Mouse (Mus musculus) midbrain, embryonic 10.5 days (tissue): ENCODE results near the gene Slc26a8. TPM values are rescaled to one million over a fixed set of nuclear protein-coding genes. Genes with fewer than 3 reads are reported as not detected.

ENCODE experiments used
- DNase-seq: peaks from one replicate; pipeline ENCODE4 v3.0.0-alpha.2; 2017; ENCODE audit warnings: low spot score
- H3K27ac ChIP-seq: fragments of 300-500 bp; sonication (generic); replicated peaks from 2 replicates; pipeline ENCODE4 v1.5.1; 2016; ENCODE audit warnings: mild to moderate bottlenecking
- H3K27me3 ChIP-seq: fragments of 300-500 bp; sonication (generic); 2 replicates; pipeline ENCODE4 v1.6.1; 2016; ENCODE audit warnings: low read depth, mild to moderate bottlenecking; ENCODE audit not compliant: poor library complexity, severe bottlenecking
- H3K36me3 ChIP-seq: fragments of 300-500 bp; sonication (generic); 2 replicates; pipeline ENCODE4 v1.6.1; 2016; ENCODE audit warnings: mild to moderate bottlenecking, moderate library complexity
- H3K4me1 ChIP-seq: fragments of 300-500 bp; sonication (generic); 2 replicates; pipeline ENCODE4 v1.6.1; 2016
- H3K4me3 ChIP-seq: fragments of 300-500 bp; sonication (generic); 2 replicates; pipeline ENCODE4 v1.5.1; 2016; ENCODE audit warnings: mild to moderate bottlenecking, moderate library complexity
- H3K9me3 ChIP-seq: fragments of 300-500 bp; sonication (generic); replicated peaks from 2 replicates; pipeline ENCODE4 v1.6.1; 2016; ENCODE audit warnings: mild to moderate bottlenecking
- WGBS: fragments of 180-500 bp; shearing (Covaris S2); methylation state at CpG from one replicate; pipeline ENCODE4 v1.1.7; 2016; 5-methylcytosine and 5-hydroxymethylcytosine counted together
- polyA plus RNA-seq: library from polyadenylated mRNA; unstranded; fragments of >200 nt; fragmentation: Nextera tagmentation; extraction: Ambion mirVana; gene quantifications from 2 replicates; pipeline ENCODE4 v1.2.1, GENCODE M21; 2016

The Slc26a8 gene
- polyA plus RNA-seq, 1 experiment from 2014 or later: 0.56 TPM

GRCm38 (mm10) chr17:28697290-28698195 is 7.5 kb upstream of the Slc26a8 start:
- peaks cover 44% of the 10 kb centered on the region for H3K4me1 ChIP-seq

GRCm38 (mm10) chr17:28696641-28697040 is 6.6 kb upstream of the Slc26a8 start:
- Histone ChIP-seq H3K27me3 (no peaks in the 10 kb centered on the region), H3K27ac (no peak overlapping the region), H3K4me3 (no peak overlapping the region), H3K9me3 (no peaks in the 10 kb centered on the region), H3K4me1 (peaks cover 46% of the 10 kb centered on the region), H3K36me3 (no peaks in the 10 kb centered on the region)
- no peak for DNase-seq
- WGBS: 78% methylated on average over 2 of the region's 2 CpGs

More at GRCm38 (mm10) chr17:28697290-28698195, 7.5 kb upstream of the Slc26a8 start:
- H3K36me3 ChIP-seq: no peaks in the 10 kb centered on the region
- no peaks in the 10 kb centered on the region for H3K9me3 ChIP-seq
- no peak for DNase-seq
- no peaks in the 10 kb centered on the region for H3K27me3 ChIP-seq
- WGBS: 86% methylated on average over 13 of the region's 13 CpGs
- no peak overlapping the region for H3K4me3 ChIP-seq
- no peak overlapping the region for H3K27ac ChIP-seq

GRCm38 (mm10) chr17:28694832-28695231 is 4.8 kb upstream of the Slc26a8 start:
- no peaks in the 10 kb centered on the region for H3K9me3 ChIP-seq
- H3K4me1 ChIP-seq: peaks cover 56% of the 10 kb centered on the region
- no peaks in the 10 kb centered on the region for H3K36me3 ChIP-seq
- H3K27ac ChIP-seq: no peak overlapping the region
- no peak for DNase-seq
- H3K27me3 ChIP-seq: peaks cover 4% of the 10 kb centered on the region
- no peak overlapping the region for H3K4me3 ChIP-seq
- 90% methylated on average over 4 of the region's 4 CpGs for WGBS

- 55% methylated on average over 2 of the region's 2 CpGs for WGBS
- peaks cover 64% of the 10 kb centered on the region for H3K4me1 ChIP-seq
- H3K4me3 ChIP-seq: no peak overlapping the region
- no peaks in the 10 kb centered on the region for H3K9me3 ChIP-seq
- no peak for DNase-seq
- H3K36me3 ChIP-seq: no peaks in the 10 kb centered on the region
- peaks cover 11% of the 10 kb centered on the region for H3K27me3 ChIP-seq
- no peak overlapping the region for H3K27ac ChIP-seq
These were observed 4.0 kb upstream of the Slc26a8 start for GRCm38 (mm10) chr17:28694078-28694477.

GRCm38 (mm10) chr17:28693086-28693485 is 3.1 kb upstream of the Slc26a8 start:
- Histone ChIP-seq H3K4me1 (peaks cover 60% of the 10 kb centered on the region), H3K9me3 (no peaks in the 10 kb centered on the region), H3K4me3 (peak overlapping the region; percentile 85), H3K27me3 (peaks cover 21% of the 10 kb centered on the region), H3K27ac (no peak overlapping the region), H3K36me3 (no peaks in the 10 kb centered on the region)
- DNase-seq: no peak
- WGBS: 68% methylated on average over 3 of the region's 3 CpGs

GRCm38 (mm10) chr17:28692341-28692710 is 2.3 kb upstream of the Slc26a8 start:
- no peaks in the 10 kb centered on the region for H3K9me3 ChIP-seq
- peak overlapping the region; percentile 95 for H3K27ac ChIP-seq
- DNase-seq: peak; percentile 30
- peaks cover 53% of the 10 kb centered on the region for H3K4me1 ChIP-seq
- no peaks in the 10 kb centered on the region for H3K36me3 ChIP-seq
- H3K4me3 ChIP-seq: peak overlapping the region; percentile 85
- peaks cover 22% of the 10 kb centered on the region for H3K27me3 ChIP-seq
- WGBS: under 1% methylated on average over 18 of the region's 18 CpGs

- WGBS: under 1% methylated on average over 53 of the region's 53 CpGs
- peak; percentile 69 for DNase-seq
These were observed 1.8 kb upstream of the Slc26a8 start for GRCm38 (mm10) chr17:28691687-28692340.

GRCm38 (mm10) chr17:28690776-28691686 is 998 bp upstream of the Slc26a8 start, which contains the start of gene Mapk14:
TSS of gene Mapk14 (plus strand) at chr17:28691329.
- no peaks in the 10 kb centered on the region for H3K9me3 ChIP-seq
- peaks cover 42% of the 10 kb centered on the region for H3K4me1 ChIP-seq
- peak; percentile 99 for DNase-seq
- H3K27me3 ChIP-seq: peaks cover 22% of the 10 kb centered on the region
- WGBS: under 1% methylated on average over 86 of the region's 86 CpGs
- H3K4me3 ChIP-seq: peak within 1 kb of the TSS; percentile 85
- peak within 1 kb of the TSS; percentile 95 for H3K27ac ChIP-seq
- H3K36me3 ChIP-seq: no peaks in the 10 kb centered on the region

More at GRCm38 (mm10) chr17:28691687-28692340, 1.8 kb upstream of the Slc26a8 start:
- H3K27me3 ChIP-seq: peaks cover 22% of the 10 kb centered on the region
- H3K4me1 ChIP-seq: peaks cover 49% of the 10 kb centered on the region
- no peaks in the 10 kb centered on the region for H3K9me3 ChIP-seq
- H3K36me3 ChIP-seq: no peaks in the 10 kb centered on the region
- H3K4me3 ChIP-seq: peak overlapping the region; percentile 85
- H3K27ac ChIP-seq: peak overlapping the region; percentile 95

- Histone ChIP-seq H3K27ac (no peak overlapping the region), H3K4me3 (no peak overlapping the region), H3K9me3 (no peaks in the 10 kb centered on the region), H3K27me3 (peaks cover 22% of the 10 kb centered on the region), H3K36me3 (no peaks in the 10 kb centered on the region), H3K4me1 (peaks cover 28% of the 10 kb centered on the region)
- 50% methylated on average over 4 of the region's 4 CpGs for WGBS
- DNase-seq: no peak
These were observed 2.7 kb downstream of the Slc26a8 start for GRCm38 (mm10) chr17:28687354-28687753.

- no peaks in the 10 kb centered on the region for H3K36me3 ChIP-seq
- WGBS: 61% methylated on average over 19 of the region's 19 CpGs
- H3K27ac ChIP-seq: no peak overlapping the region
- DNase-seq: peak; percentile 17
- H3K4me1 ChIP-seq: peaks cover 16% of the 10 kb centered on the region
- no peak overlapping the region for H3K4me3 ChIP-seq
- H3K9me3 ChIP-seq: no peaks in the 10 kb centered on the region
- peaks cover 16% of the 10 kb centered on the region for H3K27me3 ChIP-seq
These were observed 5.4 kb downstream of the Slc26a8 start for GRCm38 (mm10) chr17:28684631-28685030.

- peaks cover 6% of the 10 kb centered on the region for H3K27me3 ChIP-seq
- 63% methylated on average over 1 of the region's 1 CpGs for WGBS
- H3K4me1 ChIP-seq: peaks cover 10% of the 10 kb centered on the region; the same call in 1 of the 2 replicates
- H3K36me3 ChIP-seq: no peaks in the 10 kb centered on the region
- H3K27ac ChIP-seq: no peak overlapping the region
- DNase-seq: no peak
- H3K9me3 ChIP-seq: no peaks in the 10 kb centered on the region
- no peak overlapping the region for H3K4me3 ChIP-seq
These were observed 6.4 kb downstream of the Slc26a8 start for GRCm38 (mm10) chr17:28683601-28684000.
